Mouse (Mus musculus) midbrain, postnatal 0 days (tissue): Measurements from ENCODE around the gene Sema4a. TPM values are rescaled to one million over a fixed set of nuclear protein-coding genes. Genes with fewer than 3 reads are reported as not detected.
A peak's percentile ranks its signal among the peaks of the same experiment; 100 is the strongest.

ENCODE experiments used
- ATAC-seq: fragments of 200-750 bp; cut with Nextera tagmentation; 2 replicates; pipeline ENCODE4 v1.8.0; 2017; ENCODE audit warnings: moderate number of reproducible peaks, mild to moderate bottlenecking, moderate TSS enrichment, moderate library complexity; ENCODE audit not compliant: low FRiP score
- DNase-seq: peaks from one replicate; pipeline ENCODE4 v3.0.0-alpha.2; 2015; ENCODE audit warnings: low spot score
- H3K27ac ChIP-seq: fragments of 300-500 bp; sonication (generic); 2 replicates; pipeline ENCODE4 v1.5.1; 2014; ENCODE audit warnings: low read depth, mild to moderate bottlenecking, low read length, mixed read lengths
- H3K27me3 ChIP-seq: fragments of 300-500 bp; sonication (generic); 2 replicates; pipeline ENCODE4 v1.6.1; 2014; ENCODE audit warnings: low read length, control low read depth, mixed read lengths; ENCODE audit not compliant: insufficient read depth
- H3K36me3 ChIP-seq: fragments of 300-500 bp; sonication (generic); 2 replicates; pipeline ENCODE4 v1.6.1; 2014; ENCODE audit warnings: low read length, control low read depth, mixed read lengths; ENCODE audit not compliant: insufficient read depth
- H3K4me1 ChIP-seq: fragments of 300-500 bp; sonication (generic); 2 replicates; pipeline ENCODE4 v1.6.1; 2014; ENCODE audit warnings: mild to moderate bottlenecking, control low read depth, antibody characterized with exemption, low read length, mixed read lengths; ENCODE audit not compliant: insufficient read depth
- H3K4me2 ChIP-seq: fragments of 300-500 bp; sonication (generic); 2 replicates; pipeline ENCODE4 v1.6.1; 2014; ENCODE audit warnings: low read depth, mild to moderate bottlenecking, low read length, mixed read lengths; ENCODE audit not compliant: poor library complexity, severe bottlenecking
- H3K4me3 ChIP-seq: fragments of 300-500 bp; sonication (generic); 2 replicates; pipeline ENCODE4 v1.5.1; 2014; ENCODE audit warnings: low read depth, mild to moderate bottlenecking, low read length, moderate library complexity
- H3K9ac ChIP-seq: fragments of 300-500 bp; sonication (generic); replicated peaks from 2 replicates; pipeline ENCODE4 v1.6.1; 2014; ENCODE audit warnings: mild to moderate bottlenecking, low read length, moderate library complexity, mixed read lengths; ENCODE audit not compliant: poor library complexity, severe bottlenecking
- H3K9me3 ChIP-seq: fragments of 300-500 bp; sonication (generic); 2 replicates; pipeline ENCODE4 v1.6.1; 2016; ENCODE audit warnings: low read length, control low read depth
- CTCF ChIP-seq: IDR thresholded peaks from 2 replicates; pipeline ENCODE4 v1.5.1; 2016; ENCODE audit warnings: antibody characterized with exemption, mild to moderate bottlenecking
- WGBS: fragments of 180-500 bp; shearing (Covaris S2); extraction: QIAGEN DNeasy Blood & Tissue Kit; methylation state at CpG from one replicate; pipeline ENCODE4 v1.1.7; 2014; 5-methylcytosine and 5-hydroxymethylcytosine counted together
- polyA plus RNA-seq: library from polyadenylated mRNA; unstranded; fragments of >200 nt; fragmentation: Nextera tagmentation; extraction: Ambion mirVana; gene quantifications from 2 replicates; pipeline ENCODE4 v1.2.1, GENCODE M21; 2015
- total RNA-seq: library from RNA; depleted of rRNA; stranded (reverse); fragments of >200 nt; gene quantifications from 2 replicates; pipeline ENCODE4 v1.2.3, GENCODE M21; 2014; rRNA removed

The Sema4a gene
- total RNA-seq (52.6 and 62.0 TPM in 2 replicates), polyA plus RNA-seq (42.1 and 44.2 TPM in 2 replicates)

GRCm38 (mm10) chr3:88460983-88461696 lies at the start of gene Sema4a:
Gene Sema4a, minus strand, starts transcription at chr3:88461182.
- no peaks in the 10 kb centered on the region for H3K36me3 ChIP-seq
- H3K4me1 ChIP-seq = peaks cover 12% of the 10 kb centered on the region
- H3K4me2 ChIP-seq = no peak within 1 kb of the TSS
- TF ChIP-seq CTCF = no peak
- H3K27ac ChIP-seq = peak within 1 kb of the TSS; percentile 51
- H3K27me3 ChIP-seq = no peaks in the 10 kb centered on the region
- H3K9me3 ChIP-seq = no peaks in the 10 kb centered on the region
- ATAC-seq = peak; percentile 38
- no peak within 1 kb of the TSS for H3K4me3 ChIP-seq
- peak; percentile 76 for DNase-seq
- 39% methylated on average over 12 of the region's 12 CpGs for WGBS
- no peak within 1 kb of the TSS for H3K9ac ChIP-seq

GRCm38 (mm10) chr3:88509692-88510420 lies 48.9 kb upstream of the Sema4a start, which contains the start of gene Lmna:
Gene Lmna, minus strand, starts transcription at chr3:88509956.
- H3K4me3 ChIP-seq = peak within 1 kb of the TSS; percentile 39
- H3K27me3 ChIP-seq = no peaks in the 10 kb centered on the region
- DNase-seq = peak; percentile 94
- under 1% methylated on average over 31 of the region's 31 CpGs for WGBS
- peak within 1 kb of the TSS; percentile 61 for H3K4me2 ChIP-seq
- peak; percentile 69 for TF ChIP-seq CTCF
- ATAC-seq = peak; percentile 94
- peaks cover 6% of the 10 kb centered on the region for H3K4me1 ChIP-seq
- peak within 1 kb of the TSS; percentile 59 for H3K9ac ChIP-seq
- H3K9me3 ChIP-seq = no peaks in the 10 kb centered on the region
- peak within 1 kb of the TSS; percentile 84 for H3K27ac ChIP-seq
- no peaks in the 10 kb centered on the region for H3K36me3 ChIP-seq

- no peaks in the 10 kb centered on the region for H3K36me3 ChIP-seq
- no peaks in the 10 kb centered on the region for H3K9me3 ChIP-seq
- no peak for TF ChIP-seq CTCF
- H3K27me3 ChIP-seq = no peaks in the 10 kb centered on the region
- H3K4me3 ChIP-seq = peak overlapping the region; percentile 39
- 71% methylated on average over 3 of the region's 3 CpGs for WGBS
- H3K27ac ChIP-seq = peak overlapping the region; percentile 84
- ATAC-seq = no peak; the same call in 1 of the 2 replicates
- peaks cover 6% of the 10 kb centered on the region for H3K4me1 ChIP-seq
- peak overlapping the region; percentile 61 for H3K4me2 ChIP-seq
- DNase-seq = no peak
- H3K9ac ChIP-seq = no peak overlapping the region
Observed at GRCm38 (mm10) chr3:88509250-88509649, 48.3 kb upstream of the Sema4a start.

- Histone ChIP-seq H3K27me3 (no peaks in the 10 kb centered on the region), H3K36me3 (no peaks in the 10 kb centered on the region), H3K9me3 (no peaks in the 10 kb centered on the region), H3K4me2 (no peak overlapping the region), H3K4me3 (no peak overlapping the region), H3K27ac (no peak overlapping the region), H3K9ac (no peak overlapping the region), H3K4me1 (peaks cover 15% of the 10 kb centered on the region)
- 56% methylated on average over 7 of the region's 7 CpGs for WGBS
- TF ChIP-seq CTCF = no peak
- DNase-seq = no peak
- ATAC-seq = no peak
Observed at GRCm38 (mm10) chr3:88505765-88506164, 44.8 kb upstream of the Sema4a start.

- DNase-seq = no peak
- no peaks in the 10 kb centered on the region for H3K27me3 ChIP-seq
- no peaks in the 10 kb centered on the region for H3K36me3 ChIP-seq
- no peaks in the 10 kb centered on the region for H3K9me3 ChIP-seq
- 72% methylated on average over 6 of the region's 6 CpGs for WGBS
- no peak overlapping the region for H3K9ac ChIP-seq
- H3K27ac ChIP-seq = no peak overlapping the region
- H3K4me3 ChIP-seq = no peak overlapping the region
- no peak for TF ChIP-seq CTCF
- no peak for ATAC-seq
- no peak overlapping the region for H3K4me2 ChIP-seq
- peaks cover 12% of the 10 kb centered on the region for H3K4me1 ChIP-seq
Observed at GRCm38 (mm10) chr3:88505081-88505480, 44.1 kb upstream of the Sema4a start.
